Mouse (Mus musculus) liver, embryonic 14.5 days (tissue): Measurements from ENCODE around the gene Tatdn3.

Experiments
- CTCF ChIP-seq: IDR thresholded peaks from 2 replicates; pipeline ENCODE4 v1.5.1; 2016; ENCODE audit warnings: antibody characterized with exemption, low read depth, control low read depth
- EP300 ChIP-seq: IDR thresholded peaks from 2 replicates; pipeline ENCODE4 v1.6.1; 2016; ENCODE audit warnings: antibody characterized with exemption, low read depth

DNA sequence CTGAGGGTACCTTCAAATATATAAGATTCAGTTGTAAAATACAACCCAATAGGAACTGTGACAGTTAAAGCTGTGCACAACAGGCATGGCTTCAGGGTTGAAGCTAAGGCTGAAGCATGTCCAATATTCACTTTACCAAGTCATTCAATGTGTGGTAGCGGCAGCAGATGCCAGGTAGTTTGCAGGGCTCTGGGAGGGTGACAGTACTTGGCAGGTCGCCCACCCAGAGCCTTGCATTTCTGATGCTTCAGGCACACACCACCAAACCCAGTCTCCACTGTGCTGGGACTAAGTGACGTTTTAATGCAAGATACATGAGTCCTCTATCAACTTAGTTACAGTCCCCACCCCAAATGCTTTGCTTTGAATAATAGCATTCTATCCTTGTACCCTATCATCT lies 62.0 kb downstream of the Tatdn3 start:
- TF ChIP-seq CTCF (no peak), EP300 (no peak)
